13 mouse cellular contexts compared by ENCODE assay signal in the genomic region with DNA sequence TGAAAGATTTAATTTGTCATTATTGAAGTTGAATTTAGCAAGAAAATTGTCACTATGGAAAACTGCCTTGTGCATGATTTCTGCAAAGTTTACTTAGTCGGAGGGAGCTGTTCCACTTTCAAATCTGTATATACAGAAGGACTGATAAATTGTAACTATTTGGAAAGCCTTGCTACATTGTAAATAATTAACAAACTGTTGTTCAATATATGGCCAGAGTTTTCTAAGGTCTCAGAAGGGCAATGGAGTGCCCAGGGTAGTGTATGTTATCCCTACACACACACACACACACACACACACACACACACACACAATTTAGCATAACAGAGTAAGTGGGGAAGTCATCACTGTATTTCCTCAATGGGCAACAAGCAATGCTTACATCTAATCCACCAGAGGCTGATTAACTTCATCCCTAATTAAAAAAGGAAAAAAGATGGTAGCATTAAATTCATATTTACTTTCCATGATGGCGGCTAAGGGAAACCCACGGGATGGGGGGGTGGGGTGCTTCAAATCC.
"Had no signal": no experiment of that assay in that cellular context is flagged by ENCODE, and none has a peak within 500 bp of the region (broad histone marks: within the 10 kb centered on the region; RNA-seq: fewer than 3 reads in every experiment).

No protein-coding gene starts in this region.

- H3K4me1 ChIP-seq: midbrain, embryonic 13.5 days had no signal

- H3K4me2 ChIP-seq: limb, embryonic 12.5 days; midbrain, embryonic 13.5 days; stomach, embryonic 15.5 days had no signal

- H3K9ac ChIP-seq: limb, embryonic 12.5 days; midbrain, embryonic 13.5 days; stomach, embryonic 15.5 days had no signal

- DNase-seq: kidney, adult 11 months; kidney, adult 9 months; kidney, postnatal 36 days; layer of hippocampus, adult 9-11 months; layer of hippocampus, postnatal 36 days; lung, adult 18-20 months; right cerebral cortex, postnatal 14 days; thymus, adult 2 months; thymus, postnatal 36 days had no signal

- H3K4me3 ChIP-seq: limb, embryonic 12.5 days; midbrain, embryonic 13.5 days; stomach, embryonic 15.5 days had no signal

- H3K9me3 ChIP-seq: limb, embryonic 12.5 days; midbrain, embryonic 13.5 days; stomach, embryonic 15.5 days had no signal

- ATAC-seq: midbrain, embryonic 13.5 days had no signal

- H3K27me3 ChIP-seq: limb, embryonic 12.5 days; midbrain, embryonic 13.5 days; stomach, embryonic 15.5 days had no signal

- H3K27ac ChIP-seq: kidney, postnatal 0 days; limb, embryonic 12.5 days; midbrain, embryonic 13.5 days had no signal

- H3K36me3 ChIP-seq: limb, embryonic 12.5 days; midbrain, embryonic 13.5 days; stomach, embryonic 15.5 days had no signal
